Mouse (Mus musculus) liver, postnatal 0 days (tissue): Measurements from ENCODE around the gene Myom3. TPM values are rescaled to one million over a fixed set of nuclear protein-coding genes. Genes with fewer than 3 reads are reported as not detected.

Experiments used
- ATAC-seq: fragments of 200-750 bp; cut with Nextera tagmentation; 2 replicates; pipeline ENCODE4 v1.8.0; 2017; ENCODE audit warnings: mild to moderate bottlenecking, moderate library complexity
- DNase-seq: peaks from one replicate; pipeline ENCODE4 v3.0.0-alpha.2; 2016
- H3K27ac ChIP-seq: fragments of 300-500 bp; sonication (generic); 2 replicates; pipeline ENCODE4 v1.5.1; 2014; ENCODE audit warnings: antibody characterized with exemption, moderate library complexity, mild to moderate bottlenecking, low read depth
- H3K27me3 ChIP-seq: fragments of 300-500 bp; sonication (generic); 2 replicates; pipeline ENCODE4 v1.6.1; 2014; ENCODE audit warnings: low read length, control low read depth, mixed read lengths; ENCODE audit not compliant: insufficient read depth
- H3K36me3 ChIP-seq: fragments of 300-500 bp; sonication (generic); replicated peaks from 2 replicates; pipeline ENCODE4 v1.6.1; 2014; ENCODE audit warnings: mild to moderate bottlenecking, control low read depth, low read length, moderate library complexity, mixed read lengths; ENCODE audit not compliant: insufficient read depth
- H3K4me1 ChIP-seq: fragments of 300-500 bp; sonication (generic); 2 replicates; pipeline ENCODE4 v1.6.1; 2014; ENCODE audit warnings: antibody characterized with exemption, mild to moderate bottlenecking, control low read depth; ENCODE audit not compliant: insufficient read depth
- H3K4me2 ChIP-seq: fragments of 300-500 bp; sonication (generic); 2 replicates; pipeline ENCODE4 v1.6.1; 2014; ENCODE audit warnings: low read depth, mild to moderate bottlenecking, low read length, moderate library complexity, mixed read lengths
- H3K4me3 ChIP-seq: fragments of 300-500 bp; sonication (generic); 2 replicates; pipeline ENCODE4 v1.5.1; 2014; ENCODE audit warnings: low read depth, low read length
- H3K9ac ChIP-seq: fragments of 300-500 bp; sonication (generic); replicated peaks from 2 replicates; pipeline ENCODE4 v1.6.1; 2014; ENCODE audit warnings: mild to moderate bottlenecking, moderate library complexity
- H3K9me3 ChIP-seq: fragments of 300-500 bp; sonication (generic); 2 replicates; pipeline ENCODE4 v1.6.1; 2016; ENCODE audit warnings: mild to moderate bottlenecking, control low read depth, low read length, mixed read lengths
- CTCF ChIP-seq: sonication (generic); IDR thresholded peaks from 2 replicates; pipeline ENCODE4 v1.5.1; 2016; ENCODE audit warnings: antibody characterized with exemption, low read depth
- EP300 ChIP-seq: IDR thresholded peaks from 2 replicates; pipeline ENCODE4 v1.6.1; 2016; ENCODE audit warnings: antibody characterized with exemption, low read depth, mild to moderate bottlenecking
- WGBS: fragments of 180-500 bp; shearing (Covaris S2); extraction: QIAGEN DNeasy Blood & Tissue Kit; methylation state at CpG from one replicate; pipeline ENCODE4 v1.1.7; 2014; ENCODE audit not compliant: insufficient replicate concordance; 5-methylcytosine and 5-hydroxymethylcytosine counted together
- polyA plus RNA-seq: library from polyadenylated mRNA; unstranded; fragments of >200 nt; fragmentation: Nextera tagmentation; extraction: Ambion mirVana; gene quantifications from 2 replicates; pipeline ENCODE4 v1.2.1, GENCODE M21; 2015

Gene Myom3
- polyA plus RNA-seq, 1 experiment from 2014 or later = 0.02 TPM

DNA sequence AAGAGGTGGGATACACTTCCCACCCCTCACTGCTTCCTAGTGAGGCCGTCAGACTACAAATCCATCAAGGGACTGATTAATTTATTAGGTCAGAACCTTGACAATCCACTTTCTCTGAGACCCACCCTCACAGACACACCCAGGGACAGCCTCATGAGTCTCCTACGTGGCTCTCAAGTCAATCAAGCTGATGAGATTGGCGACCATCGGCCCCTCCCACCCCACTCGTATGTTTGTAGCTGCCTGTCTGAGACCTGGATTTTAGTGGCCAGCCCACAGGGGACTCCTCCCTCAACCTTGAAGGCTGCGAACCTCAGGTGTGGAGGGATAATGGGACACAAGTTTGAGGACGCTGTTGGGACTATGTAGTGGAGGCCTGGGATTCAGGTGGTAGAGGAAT, 20.4 kb upstream of the Myom3 start:
- Histone ChIP-seq H3K27ac (peak overlapping the region; percentile 57; the same call in 1 of the 2 replicates), H3K4me2 (peak overlapping the region; percentile 38), H3K4me1 (peaks cover 11% of the 10 kb centered on the region), H3K9me3 (no peaks in the 10 kb centered on the region), H3K27me3 (no peaks in the 10 kb centered on the region), H3K4me3 (no peak overlapping the region), H3K9ac (no peak overlapping the region; the same call in 1 of the 2 replicates), H3K36me3 (peaks cover 10% of the 10 kb centered on the region)
- DNase-seq (no peak), ATAC-seq (peak; percentile 60)
- TF ChIP-seq CTCF (no peak), EP300 (no peak)
- WGBS = 46% methylated on average over 7 of the region's 7 CpGs

GRCm38 (mm10) chr4:135739672-135740071, 19.8 kb upstream of the Myom3 start:
- DNase-seq = peak; percentile 65
- H3K4me2 ChIP-seq = peak overlapping the region; percentile 38
- no peak overlapping the region for H3K4me3 ChIP-seq
- peak; percentile 88 for ATAC-seq
- WGBS = 75% methylated on average over 14 of the region's 14 CpGs
- H3K9me3 ChIP-seq = no peaks in the 10 kb centered on the region
- TF ChIP-seq EP300 (peak; percentile 88), CTCF (no peak)
- peaks cover 13% of the 10 kb centered on the region for H3K4me1 ChIP-seq
- no peaks in the 10 kb centered on the region for H3K27me3 ChIP-seq
- H3K36me3 ChIP-seq = peaks cover 5% of the 10 kb centered on the region
- no peak overlapping the region for H3K9ac ChIP-seq
- 0 out of 2 replicates have a peak overlapping the region, but pooled peaks have one; percentile 57 for H3K27ac ChIP-seq

DNA sequence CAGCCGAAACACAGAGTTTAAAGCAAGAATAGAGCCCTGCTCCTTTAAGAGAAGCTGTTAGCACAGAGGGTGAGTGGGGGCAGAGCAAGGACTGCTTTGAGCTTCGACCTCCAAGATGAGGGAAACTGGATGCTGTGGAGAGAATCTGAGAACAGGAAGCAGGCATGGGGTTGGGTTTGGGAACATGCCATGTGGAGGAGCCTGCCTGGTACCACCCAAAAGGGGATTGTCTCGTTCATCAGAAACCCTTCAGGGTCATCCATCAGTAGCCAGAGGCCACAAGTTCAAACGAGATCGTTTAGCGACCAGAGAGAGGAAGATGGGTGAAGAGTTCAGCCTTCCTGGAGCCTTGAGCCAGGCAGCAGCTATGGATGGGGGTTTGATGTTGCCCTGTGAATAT, 16.0 kb upstream of the Myom3 start:
- H3K4me3 ChIP-seq = no peak overlapping the region
- peaks cover 15% of the 10 kb centered on the region for H3K4me1 ChIP-seq
- no peak for ATAC-seq
- no peak overlapping the region for H3K4me2 ChIP-seq
- H3K27ac ChIP-seq = no peak overlapping the region
- no peak overlapping the region for H3K9ac ChIP-seq
- no peaks in the 10 kb centered on the region for H3K36me3 ChIP-seq
- DNase-seq = no peak
- no peaks in the 10 kb centered on the region for H3K9me3 ChIP-seq
- no peak for TF ChIP-seq CTCF
- no peak for TF ChIP-seq EP300
- H3K27me3 ChIP-seq = no peaks in the 10 kb centered on the region
- WGBS = 27% methylated on average over 6 of the region's 6 CpGs

DNA sequence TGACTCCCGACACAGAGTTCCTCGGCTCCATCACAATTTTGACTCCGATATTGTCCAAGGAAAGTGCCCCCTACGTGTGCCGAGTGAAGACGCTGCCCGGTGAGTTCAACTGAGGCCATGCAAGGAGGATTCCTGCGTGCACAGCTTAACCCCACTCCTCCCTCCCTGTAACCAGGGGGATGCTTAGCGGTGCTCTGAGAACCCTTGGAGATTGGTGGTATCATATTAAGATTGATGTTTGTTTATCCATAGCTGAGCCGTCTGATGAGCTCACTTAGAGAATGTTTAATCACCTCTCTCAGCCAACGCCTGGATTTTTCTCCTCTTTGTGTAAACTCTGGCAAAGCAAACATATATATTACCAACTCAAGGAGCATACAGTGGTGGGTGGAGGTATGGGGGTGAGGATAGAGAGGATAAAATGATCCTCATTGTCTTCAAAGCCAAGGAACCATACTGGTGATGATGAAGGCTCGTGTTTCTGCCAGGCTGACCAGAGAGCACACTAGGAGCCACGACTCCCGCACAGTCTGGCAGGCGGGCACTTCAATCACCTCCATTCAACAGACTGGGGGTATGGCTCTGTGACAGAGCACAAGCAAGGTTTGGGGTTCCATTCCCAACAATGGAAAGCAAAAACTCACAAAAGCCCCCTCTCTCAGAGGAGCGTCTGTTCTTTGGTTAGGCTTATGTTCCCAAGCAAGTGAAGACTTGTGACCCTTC, 14.6 kb upstream of the Myom3 start:
- DNase-seq = no peak
- peaks cover 8% of the 10 kb centered on the region for H3K4me1 ChIP-seq
- H3K9me3 ChIP-seq = no peaks in the 10 kb centered on the region
- TF ChIP-seq CTCF = no peak
- TF ChIP-seq EP300 = no peak
- H3K9ac ChIP-seq = no peak overlapping the region
- H3K27ac ChIP-seq = no peak overlapping the region
- no peaks in the 10 kb centered on the region for H3K36me3 ChIP-seq
- no peaks in the 10 kb centered on the region for H3K27me3 ChIP-seq
- no peak overlapping the region for H3K4me3 ChIP-seq
- WGBS = 63% methylated on average over 16 of the region's 16 CpGs
- no peak for ATAC-seq
- no peak overlapping the region for H3K4me2 ChIP-seq

DNA sequence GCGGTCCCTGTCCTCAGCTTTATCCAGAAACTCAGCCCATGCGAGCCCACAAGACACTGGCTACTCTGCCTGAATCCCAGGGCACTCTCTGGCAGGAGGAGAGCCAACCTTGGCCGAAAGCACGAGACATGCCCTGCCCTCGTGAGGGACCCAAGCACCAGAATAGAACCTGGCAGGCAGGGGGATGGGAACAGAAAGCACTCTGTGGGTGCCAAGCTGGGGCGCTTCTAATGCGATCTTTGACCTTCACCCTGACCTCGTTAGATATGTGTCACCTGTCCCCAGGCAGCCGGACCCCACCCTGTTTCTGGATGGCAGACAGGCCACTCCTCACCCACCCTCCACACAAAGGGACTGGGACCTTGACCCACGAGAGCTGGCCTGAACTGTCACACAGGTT, 13.9 kb upstream of the Myom3 start:
- peak; percentile 81 for ATAC-seq
- H3K9ac ChIP-seq = no peak overlapping the region; the same call in 1 of the 2 replicates

GRCm38 (mm10) chr4:135750896-135751295, 8.6 kb upstream of the Myom3 start:
- ATAC-seq (no peak), DNase-seq (no peak)
- H3K4me2 ChIP-seq = no peak overlapping the region
- H3K9ac ChIP-seq = no peak overlapping the region
- no peaks in the 10 kb centered on the region; the same call in none of the 2 replicates for H3K4me1 ChIP-seq
- 0 out of 2 replicates have a peak, but pooled peaks have one; percentile 28 for TF ChIP-seq CTCF
- TF ChIP-seq EP300 = no peak
- no peak overlapping the region for H3K4me3 ChIP-seq
- no peaks in the 10 kb centered on the region for H3K36me3 ChIP-seq
- 74% methylated on average over 8 of the region's 8 CpGs for WGBS
- no peaks in the 10 kb centered on the region for H3K9me3 ChIP-seq
- H3K27ac ChIP-seq = no peak overlapping the region
- no peaks in the 10 kb centered on the region for H3K27me3 ChIP-seq

More for the DNA sequence above, 13.9 kb upstream of the Myom3 start:
- Histone ChIP-seq H3K36me3 (no peaks in the 10 kb centered on the region), H3K27ac (no peak overlapping the region), H3K4me2 (no peak overlapping the region), H3K4me3 (no peak overlapping the region), H3K4me1 (peaks cover 7% of the 10 kb centered on the region), H3K9me3 (no peaks in the 10 kb centered on the region), H3K27me3 (no peaks in the 10 kb centered on the region)
- TF ChIP-seq EP300 = no peak
- TF ChIP-seq CTCF = no peak
- peak; percentile 35 for DNase-seq
- 58% methylated on average over 10 of the region's 10 CpGs for WGBS
